8 mouse cellular contexts compared by ENCODE assay signal in the genomic region with DNA sequence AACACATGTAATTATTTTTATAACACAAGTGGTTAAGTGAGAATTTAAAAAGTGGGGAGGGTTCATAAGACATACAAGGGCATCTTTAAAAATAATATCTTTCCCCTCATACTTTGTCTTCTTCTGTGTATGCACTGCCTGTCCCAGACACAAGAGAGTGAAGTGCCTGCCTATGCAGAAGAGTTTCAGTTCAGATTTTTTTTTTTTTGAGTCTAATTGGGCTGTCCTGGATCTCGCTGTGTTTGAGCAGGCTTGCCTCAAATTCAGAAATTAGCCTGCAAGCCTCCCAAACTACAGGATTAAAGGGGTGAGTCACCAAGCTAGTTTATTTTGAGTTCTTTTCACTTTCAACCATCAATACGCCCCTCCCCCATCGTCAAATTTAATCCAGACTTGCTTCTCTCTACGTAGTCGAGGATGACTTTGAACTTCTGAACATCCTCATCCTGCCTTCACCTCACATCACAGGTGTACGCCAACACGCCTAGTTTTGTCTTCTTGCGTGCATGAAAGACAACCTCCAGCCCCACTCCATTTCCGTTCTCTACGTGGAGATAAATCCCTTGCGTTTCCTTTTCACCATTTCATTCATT. TPM values are rescaled to one million over a fixed set of nuclear protein-coding genes. Genes with fewer than 3 reads are reported as not detected.
DNase-seq lines count a peak whose midpoint lies in the region; ATAC-seq and TF ChIP-seq lines count a peak whose summit lies in the region.

No protein-coding gene starts in this region.

- TF ChIP-seq POLR2A in limb, embryonic 14.5 days (IDR thresholded peaks at IDR 0.05; ENCODE audit: borderline replicate concordance, extremely low read depth, insufficient read depth, insufficient read length): no peak

- H3K4me3 ChIP-seq in kidney, embryonic 16.5 days (ENCODE audit: low read length): peak overlapping the region; percentile 63
- peak overlapping the region; percentile 76 to 90 for H3K4me3 ChIP-seq in ES-E14 (ENCODE audit: insufficient read depth in 1 of 2, low read depth in 1 of 2, low read length in 2 of 2, poor library complexity in 1 of 2, severe bottlenecking in 1 of 2)
- peak overlapping the region; percentile 67 for H3K4me3 ChIP-seq in forebrain, embryonic 11.5 days (ENCODE audit: low read depth, low read length)
- peak overlapping the region; percentile 69 for H3K4me3 ChIP-seq in limb, embryonic 14.5 days (replicated peaks; ENCODE audit: low read length)

- peak overlapping the region; percentile 100 for H3K27ac ChIP-seq in kidney, embryonic 16.5 days (ENCODE audit: low read length)
- H3K27ac ChIP-seq in ES-E14 (ENCODE audit: insufficient read depth, low read depth, low read length, poor library complexity, severe bottlenecking): peak overlapping the region; percentile 95
- peak overlapping the region; percentile 98 for H3K27ac ChIP-seq in forebrain, embryonic 11.5 days (ENCODE audit: low read depth, low read length)
- peak overlapping the region; percentile 99 for H3K27ac ChIP-seq in limb, embryonic 14.5 days (replicated peaks; ENCODE audit: low read depth, low read length)

- in situ Hi-C loops in ES-E14 (cut with MboI; ENCODE audit: low sequenced_read_pairs in 2 of 2, unreplicated experiment in 2 of 2): no loop called here

- peaks cover 10% of the 10 kb centered on the region for H3K4me1 ChIP-seq in kidney, embryonic 16.5 days (ENCODE audit: insufficient read depth, low read length)
- peaks cover 0 to 7% of the 10 kb centered on the region in 2 experiments; a peak in 2 of 4 replicates for H3K4me1 ChIP-seq in ES-E14 (ENCODE audit: control insufficient read depth in 2 of 2, insufficient read depth in 2 of 2, low read length in 2 of 2, poor library complexity in 1 of 2)
- no peaks in the 10 kb centered on the region for H3K4me1 ChIP-seq in forebrain, embryonic 11.5 days (replicated peaks; ENCODE audit: control insufficient read depth, insufficient read depth, low read length)
- peaks cover 9% of the 10 kb centered on the region; the same call in 1 of the 2 replicates for H3K4me1 ChIP-seq in limb, embryonic 14.5 days (ENCODE audit: control insufficient read depth, insufficient read depth, low read length)

- H3K4me2 ChIP-seq in kidney, embryonic 16.5 days (replicated peaks; ENCODE audit: low read depth, low read length): peak overlapping the region; percentile 79
- H3K4me2 ChIP-seq in forebrain, embryonic 11.5 days (ENCODE audit: low read depth, low read length, severe bottlenecking): peak overlapping the region; percentile 59
- peak overlapping the region; percentile 61 for H3K4me2 ChIP-seq in limb, embryonic 14.5 days (replicated peaks; ENCODE audit: low read depth, low read length, severe bottlenecking)

- H3K9ac ChIP-seq in kidney, embryonic 16.5 days (replicated peaks; ENCODE audit: low read length): peak overlapping the region; percentile 71
- peak overlapping the region; percentile 88 for H3K9ac ChIP-seq in ES-E14 (ENCODE audit: insufficient read depth, low read depth, low read length, poor library complexity, severe bottlenecking)
- H3K9ac ChIP-seq in forebrain, embryonic 11.5 days (ENCODE audit: low read length): peak overlapping the region; percentile 64
- H3K9ac ChIP-seq in limb, embryonic 14.5 days (ENCODE audit: low read depth, low read length, severe bottlenecking): peak overlapping the region; percentile 59

- WGBS in kidney, embryonic 16.5 days: 1% methylated on average over 11 of the region's 11 CpGs
- WGBS in forebrain, embryonic 11.5 days: 2% methylated on average over 11 of the region's 11 CpGs
- WGBS in limb, embryonic 14.5 days: under 1% methylated on average over 11 of the region's 11 CpGs

- H3K36me3 ChIP-seq in kidney, embryonic 16.5 days (ENCODE audit: insufficient read depth, low read length): no peaks in the 10 kb centered on the region
- no peaks in the 10 kb centered on the region for H3K36me3 ChIP-seq in ES-E14 (ENCODE audit: control insufficient read depth, insufficient read depth, low read length, poor library complexity, severe bottlenecking)
- H3K36me3 ChIP-seq in forebrain, embryonic 11.5 days (ENCODE audit: control insufficient read depth, insufficient read depth, low read length): no peaks in the 10 kb centered on the region
- no peaks in the 10 kb centered on the region for H3K36me3 ChIP-seq in limb, embryonic 14.5 days (ENCODE audit: control insufficient read depth, insufficient read depth, low read length)
- no peaks in the 10 kb centered on the region for H3K36me3 ChIP-seq in splenic B cell, adult 2 months (ENCODE audit: control insufficient read depth, insufficient read depth, low read length, poor library complexity, severe bottlenecking)

- no peak for DNase-seq in kidney, postnatal 14 days
- DNase-seq in ES-E14 (ENCODE audit: low read depth, low spot score): no peak
- DNase-seq in forebrain, embryonic 11.5 days (ENCODE audit: low spot score): no peak
- DNase-seq in limb, embryonic 14.5 days (ENCODE audit: low spot score): peak; percentile 36
- DNase-seq in splenic B cell, adult 2 months (ENCODE audit: low read depth, low spot score): peak; percentile 75
- DNase-seq in adrenal gland, adult 8-10 months: no peak
- no peak for DNase-seq in adrenal gland, postnatal 14 days

- ATAC-seq in kidney, embryonic 16.5 days (ENCODE audit: low FRiP score, low TSS enrichment): no peak
- ATAC-seq in forebrain, embryonic 11.5 days (replicated peaks; ENCODE audit: low FRiP score): no peak
- ATAC-seq in limb, embryonic 14.5 days (ENCODE audit: low FRiP score, low read depth): no peak

- no peaks in the 10 kb centered on the region for H3K27me3 ChIP-seq in kidney, embryonic 16.5 days (ENCODE audit: insufficient read depth, low read length)
- no peaks in the 10 kb centered on the region for H3K27me3 ChIP-seq in forebrain, embryonic 11.5 days (ENCODE audit: control insufficient read depth, insufficient read depth, low read length)
- no peaks in the 10 kb centered on the region for H3K27me3 ChIP-seq in limb, embryonic 14.5 days (ENCODE audit: control insufficient read depth, insufficient read depth, low read length)
- H3K27me3 ChIP-seq in splenic B cell, adult 2 months (ENCODE audit: control insufficient read depth, insufficient read depth, low read length, poor library complexity, severe bottlenecking): no peaks in the 10 kb centered on the region

- H3K9me3 ChIP-seq in kidney, embryonic 16.5 days (ENCODE audit: low read length): no peaks in the 10 kb centered on the region
- no peaks in the 10 kb centered on the region for H3K9me3 ChIP-seq in ES-E14 (ENCODE audit: control insufficient read depth, insufficient read depth, low read depth, low read length)
- no peaks in the 10 kb centered on the region for H3K9me3 ChIP-seq in forebrain, embryonic 11.5 days (ENCODE audit: control insufficient read depth, low read length)
- H3K9me3 ChIP-seq in limb, embryonic 14.5 days (ENCODE audit: control insufficient read depth, low read length): no peaks in the 10 kb centered on the region

TF ChIP-seq in ES-E14, 5 proteins besides CTCF, POLR2A, EP300 and RAD21:
- TF ChIP-seq HCFC1 (IDR thresholded peaks at IDR 0.05; ENCODE audit: borderline replicate concordance, insufficient read depth, low read length) (no peak), CHD2 (IDR thresholded peaks at IDR 0.05; ENCODE audit: low read depth, low read length) (no peak), MAFK (IDR thresholded peaks at IDR 0.05; ENCODE audit: insufficient read depth, low read depth, low read length) (no peak), ZNF384 (IDR thresholded peaks at IDR 0.05; ENCODE audit: low read depth, low read length) (no peak), ZC3H11A (IDR thresholded peaks at IDR 0.05; ENCODE audit: borderline replicate concordance, low read depth, low read length) (no peak)

RNA-seq across cellular contexts. Expression of a gene that starts 8.7 kb away (rescaled TPM):
- polyA plus RNA-seq in kidney, embryonic 16.5 days (2015; fragmentation: Nextera tagmentation; extraction: Ambion mirVana): 8.6 and 9.6 TPM in 2 replicates
- total RNA-seq in ES-E14 (2012; rRNA removed): 890 and 1,987 TPM in 2 replicates
- 30.3 and 37.6 TPM in 2 replicates for polyA plus RNA-seq in forebrain, embryonic 11.5 days (2014; fragmentation: Nextera tagmentation; extraction: Ambion mirVana)
- 46.5 and 48.2 TPM in 2 replicates for polyA plus RNA-seq in limb, embryonic 14.5 days (2012; rRNA removed)
- 71.6 and 78.8 TPM in 2 replicates for polyA plus RNA-seq in limb, embryonic 14.5 days (2014; fragmentation: Nextera tagmentation; extraction: Ambion mirVana)
- 10 to 100 TPM; 10.3 to 17.0 (median 11.7) TPM for total RNA-seq in adrenal gland, adult 8-10 months (2022)
- total RNA-seq in adrenal gland, postnatal 14 days (2021): 8.5 and 14.9 TPM in 2 replicates

RNA-seq across cellular contexts. Expression of a gene that starts 9.6 kb away (rescaled TPM):
- polyA plus RNA-seq in kidney, embryonic 16.5 days (2015; fragmentation: Nextera tagmentation; extraction: Ambion mirVana): 5.8 and 6.4 TPM in 2 replicates
- total RNA-seq in ES-E14 (2012; rRNA removed): 1.3 and 1.7 TPM in 2 replicates
- 5.0 and 5.4 TPM in 2 replicates for polyA plus RNA-seq in forebrain, embryonic 11.5 days (2014; fragmentation: Nextera tagmentation; extraction: Ambion mirVana)
- 13.4 and 15.1 TPM in 2 replicates for polyA plus RNA-seq in limb, embryonic 14.5 days (2012; rRNA removed)
- polyA plus RNA-seq in limb, embryonic 14.5 days (2014; fragmentation: Nextera tagmentation; extraction: Ambion mirVana): 9.3 and 11.8 TPM in 2 replicates
- total RNA-seq in adrenal gland, adult 8-10 months (2022): 10 to 100 TPM; 18.6 to 24.8 (median 21.6) TPM
- 21.0 and 21.3 TPM in 2 replicates for total RNA-seq in adrenal gland, postnatal 14 days (2021)

RNA-seq across cellular contexts. Expression of a gene that starts 45.8 kb away (rescaled TPM):
- polyA plus RNA-seq in kidney, embryonic 16.5 days (2015; fragmentation: Nextera tagmentation; extraction: Ambion mirVana): 1.7 and 1.8 TPM in 2 replicates
- total RNA-seq in ES-E14 (2012; rRNA removed): 0.22 TPM in 1 of 2 replicates, not detected in the other
- polyA plus RNA-seq in forebrain, embryonic 11.5 days (2014; fragmentation: Nextera tagmentation; extraction: Ambion mirVana): 1.5 and 1.6 TPM in 2 replicates
- polyA plus RNA-seq in limb, embryonic 14.5 days (2012; rRNA removed): 4.1 and 5.0 TPM in 2 replicates
- polyA plus RNA-seq in limb, embryonic 14.5 days (2014; fragmentation: Nextera tagmentation; extraction: Ambion mirVana): 4.7 and 5.0 TPM in 2 replicates
- 10 to 100 TPM in 2 of 4 experiments, 1 to 10 TPM in 2; 3.6 to 14.5 (median 8.7) TPM for total RNA-seq in adrenal gland, adult 8-10 months (2022)
- 1.4 and 2.1 TPM in 2 replicates for total RNA-seq in adrenal gland, postnatal 14 days (2021)

Comparison
In these comparisons a context has a peak if more than half of its experiments do, and no peak if none do; other contexts are left out.
1. DNase-seq: peak in limb, embryonic 14.5 days (single experiment) and splenic B cell, adult 2 months (single experiment); none in kidney, postnatal 14 days (single experiment), ES-E14 (single experiment), forebrain, embryonic 11.5 days (single experiment), adrenal gland, adult 8-10 months (single experiment) and adrenal gland, postnatal 14 days (single experiment).
2. RNA of a gene that starts 8.7 kb away (total RNA-seq): 890 to 1,987 TPM in ES-E14; 10.3 to 17.0 TPM in adrenal gland, adult 8-10 months and 8.5 to 14.9 TPM in adrenal gland, postnatal 14 days; every median in the first group is over 10 times any median in the second.
3. Peak in every context shown above with its lines, with median percentiles within 50 percentile points of each other: H3K27ac ChIP-seq, H3K4me2 ChIP-seq, H3K4me3 ChIP-seq and H3K9ac ChIP-seq.